Mouse (Mus musculus): Measurements from ENCODE around the gene Olfr104-ps.

The Olfr104-ps gene

GRCm38 (mm10) chr17:37359282-37359681 lies at the start of gene Olfr104-ps:
TSS of gene Olfr104-ps (plus strand) at chr17:37359582.
- DNase-seq (ENCODE audit: low spot score), result no peak

GRCm38 (mm10) chr17:37310146-37310699 lies 49.2 kb upstream of the Olfr104-ps start:
- no peak for DNase-seq (ENCODE audit: low spot score)

DNA sequence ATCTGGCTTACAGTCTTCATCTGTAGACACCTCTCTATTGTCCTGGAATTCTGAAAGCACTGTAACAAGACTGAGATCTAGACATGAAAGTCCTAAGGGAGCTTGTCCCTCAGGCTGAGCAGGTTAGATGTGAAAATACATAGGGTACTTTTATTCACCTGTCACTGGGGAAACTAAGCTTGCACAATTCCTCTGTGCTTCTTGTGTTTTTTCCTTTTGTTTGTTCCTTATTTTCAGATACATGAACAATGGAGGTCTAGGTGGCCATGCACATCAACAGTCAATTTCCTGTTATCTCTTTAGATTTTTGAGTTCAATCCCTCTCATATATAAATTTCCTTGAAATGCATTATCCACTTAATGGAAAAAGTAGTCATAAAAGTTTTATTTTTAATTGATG lies 42.4 kb upstream of the Olfr104-ps start, which contains the start of gene Olfr102:
Olfr102 (minus strand) TSS at position 101 of the 400 bp plus-strand sequence.
- no peak for DNase-seq (ENCODE audit: low spot score)

DNA sequence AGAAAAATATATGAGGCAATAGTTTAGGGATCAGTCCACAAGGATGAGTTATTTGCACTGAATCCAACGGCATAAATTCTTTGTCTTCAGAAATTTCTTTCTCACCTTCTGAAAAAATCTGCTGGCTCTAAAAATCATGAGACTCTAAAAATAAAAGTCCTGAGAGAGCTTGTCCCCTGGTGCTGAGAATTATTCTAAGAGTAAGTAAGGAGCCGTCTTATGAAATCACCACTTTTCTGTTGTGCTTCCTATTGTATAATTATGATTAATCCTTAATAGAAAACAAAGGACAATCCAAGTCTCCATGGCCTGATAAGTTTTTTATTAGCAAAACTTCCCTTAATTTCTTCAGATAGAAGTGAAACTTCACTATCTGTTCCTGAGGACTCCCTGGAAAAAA lies 19.8 kb upstream of the Olfr104-ps start, which contains the start of gene Olfr103:
Olfr103 (minus strand) TSS at position 101 of the 400 bp plus-strand sequence.
- no peak for DNase-seq (ENCODE audit: low spot score)

DNA sequence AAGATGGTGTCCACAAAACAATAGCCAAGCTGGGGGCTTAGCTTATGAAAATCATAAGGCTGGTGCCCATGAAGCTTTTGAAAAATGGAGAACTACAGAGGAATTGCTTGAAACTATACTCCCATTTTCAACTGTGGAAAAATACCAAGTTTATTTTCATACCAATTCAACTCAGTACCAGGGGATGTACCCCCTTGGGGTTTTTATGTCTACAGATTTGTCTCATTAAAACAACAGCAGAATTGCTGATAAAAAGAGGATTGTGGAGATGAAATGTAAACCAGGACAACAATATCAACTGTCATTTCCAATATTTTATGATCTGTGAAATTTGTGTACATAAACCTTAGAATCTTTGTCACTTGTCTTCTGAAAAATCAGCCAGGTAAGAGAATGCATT lies 19.4 kb downstream of the Olfr104-ps start, which contains the start of gene Olfr105-ps:
Olfr105-ps (plus strand) TSS at position 301 of the 400 bp plus-strand sequence.
- no peak for DNase-seq (ENCODE audit: low spot score)

DNA sequence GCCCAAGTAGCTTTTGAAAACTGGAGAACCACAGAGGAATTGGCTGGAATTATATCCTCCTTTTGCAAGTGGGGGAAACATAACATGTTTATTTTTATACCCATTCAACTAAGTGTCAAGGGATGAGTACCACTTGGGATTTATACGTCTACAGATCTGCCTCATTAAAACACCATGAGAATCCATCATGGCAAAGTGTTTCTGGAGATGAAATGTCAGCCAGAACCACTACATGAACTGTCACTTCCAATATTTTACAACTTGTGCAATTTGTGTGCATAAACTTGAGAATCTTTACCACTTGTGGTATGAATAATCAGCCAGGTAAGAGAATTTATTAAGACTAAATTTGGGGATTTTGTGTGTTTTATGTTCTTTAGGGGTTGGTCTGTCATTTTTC lies 30.7 kb downstream of the Olfr104-ps start, which contains the start of gene Olfr106-ps:
Olfr106-ps (plus strand) TSS at position 301 of the 400 bp plus-strand sequence.
- DNase-seq (ENCODE audit: low spot score), result no peak

DNA sequence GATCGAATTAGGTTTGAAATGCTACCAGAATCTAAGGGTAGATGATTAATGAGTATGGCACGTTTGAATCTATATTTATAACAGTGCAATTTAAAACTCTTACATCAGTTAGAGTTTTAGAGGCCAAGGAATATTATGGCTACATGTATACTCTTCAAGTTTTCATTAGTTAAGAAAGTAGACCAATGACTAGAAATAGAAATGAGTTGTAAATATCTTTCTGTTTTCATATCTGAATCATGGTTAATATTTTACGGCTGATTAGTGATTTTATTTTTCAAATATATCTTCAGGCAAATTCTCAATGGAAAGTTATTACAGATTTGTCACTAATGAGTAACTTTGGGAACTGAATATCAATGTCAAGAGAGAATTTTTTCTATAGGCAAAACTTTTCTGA lies 39.5 kb downstream of the Olfr104-ps start, which contains the start of gene Olfr107:
Olfr107 (plus strand) TSS at position 301 of the 400 bp plus-strand sequence.
- DNase-seq (ENCODE audit: low spot score), result no peak

DNA sequence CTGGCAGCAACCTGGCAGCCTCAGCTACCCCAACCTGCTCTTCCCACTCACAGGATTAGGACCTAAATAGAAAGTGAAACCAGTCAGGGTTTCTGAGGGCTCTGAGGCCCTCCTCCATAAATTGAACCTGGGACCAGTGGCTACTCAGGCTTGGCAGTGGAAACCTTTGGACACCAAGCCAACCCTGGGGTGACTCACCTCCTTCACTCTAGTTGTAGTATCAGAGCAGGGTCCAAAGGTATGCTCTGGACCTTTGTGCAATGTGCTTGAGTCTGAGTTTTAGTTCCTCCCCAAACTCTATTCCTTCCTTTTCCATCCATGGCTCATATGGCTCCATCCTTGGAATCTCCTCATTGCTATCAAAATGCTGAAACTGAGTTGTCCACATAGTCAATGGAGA lies 54.0 kb downstream of the Olfr104-ps start:
- DNase-seq (ENCODE audit: low spot score), result no peak

Data from adipocyte (in vitro differentiated cells).